ENCODE assay signal across 11 mouse cellular contexts in the genomic region with DNA sequence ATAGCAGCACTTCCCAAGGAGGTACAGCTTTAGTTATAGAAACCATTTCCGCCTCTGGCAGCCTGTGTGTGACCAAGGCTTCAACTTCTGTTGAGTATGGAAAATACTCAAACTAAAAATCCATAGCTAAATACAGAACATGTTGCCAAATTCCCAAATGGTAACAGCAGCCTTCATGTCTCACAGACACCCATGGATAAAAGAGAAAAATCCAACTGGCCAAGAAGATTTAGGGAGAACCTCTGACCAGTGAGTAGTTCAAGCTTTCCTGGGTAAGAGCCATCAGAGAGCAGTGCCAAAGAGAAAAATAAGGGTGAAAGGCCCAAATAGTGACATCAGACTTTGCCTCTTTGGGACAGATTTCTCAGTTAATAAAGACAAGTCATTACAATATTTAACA. TPM values are rescaled to one million over a fixed set of nuclear protein-coding genes. Genes with fewer than 3 reads are reported as not detected.
"Had no signal": no experiment of that assay in that cellular context is flagged by ENCODE, and none has a peak within 500 bp of the region (broad histone marks: within the 10 kb centered on the region; RNA-seq: fewer than 3 reads in every experiment).

No protein-coding gene starts in this region.

- H3K9ac ChIP-seq: intestine, embryonic 15.5 days; kidney, embryonic 15.5 days; limb, embryonic 12.5 days; liver, embryonic 15.5 days; midbrain, embryonic 15.5 days; neural tube, embryonic 12.5 days had no signal

- H3K27me3 ChIP-seq: intestine, embryonic 15.5 days; kidney, embryonic 15.5 days; limb, embryonic 12.5 days; liver, embryonic 15.5 days; midbrain, embryonic 15.5 days; neural tube, embryonic 12.5 days had no signal

- H3K4me1 ChIP-seq: intestine, embryonic 15.5 days; kidney, embryonic 15.5 days; limb, embryonic 12.5 days; liver, embryonic 15.5 days; midbrain, embryonic 15.5 days; neural tube, embryonic 12.5 days had no signal

- H3K27ac ChIP-seq: intestine, embryonic 15.5 days; kidney, embryonic 15.5 days; layer of hippocampus, adult 2 months; limb, embryonic 12.5 days; liver, embryonic 15.5 days; midbrain, embryonic 15.5 days; neural tube, embryonic 12.5 days; stomach, postnatal 0 days had no signal

- H3K36me3 ChIP-seq: intestine, embryonic 15.5 days; kidney, embryonic 15.5 days; limb, embryonic 12.5 days; liver, embryonic 15.5 days; midbrain, embryonic 15.5 days; neural tube, embryonic 12.5 days had no signal

- H3K4me3 ChIP-seq: intestine, embryonic 15.5 days; kidney, embryonic 15.5 days; layer of hippocampus, adult 2 months; limb, embryonic 12.5 days; liver, embryonic 15.5 days; midbrain, embryonic 15.5 days; neural tube, embryonic 12.5 days had no signal

- DNase-seq: kidney, postnatal 4 days had no signal

RNA-seq across cellular contexts. Expression of a gene that starts 38.2 kb away (rescaled TPM):
- total RNA-seq: megakaryocyte, adult 5-6 weeks; monocyte, adult 5-6 weeks had no signal
